Mouse (Mus musculus) embryonic facial prominence, embryonic 10.5 days (tissue): ENCODE data around the gene Hdgf. TPM values are rescaled to one million over a fixed set of nuclear protein-coding genes. Genes with fewer than 3 reads are reported as not detected.

Experiments used
- DNase-seq: peaks from one replicate; pipeline ENCODE4 v3.0.0-alpha.2; 2017; ENCODE audit warnings: low spot score
- H3K27ac ChIP-seq: fragments of 300-500 bp; sonication (generic); replicated peaks from 2 replicates; pipeline ENCODE4 v1.5.1; 2016; ENCODE audit warnings: mild to moderate bottlenecking
- H3K27me3 ChIP-seq: fragments of 300-500 bp; sonication (generic); replicated peaks from 2 replicates; pipeline ENCODE4 v1.6.1; 2016; ENCODE audit warnings: low read depth, mild to moderate bottlenecking; ENCODE audit not compliant: poor library complexity, severe bottlenecking
- H3K36me3 ChIP-seq: fragments of 300-500 bp; sonication (generic); replicated peaks from 2 replicates; pipeline ENCODE4 v1.6.1; 2016; ENCODE audit warnings: mild to moderate bottlenecking, moderate library complexity
- H3K4me1 ChIP-seq: fragments of 300-500 bp; sonication (generic); 2 replicates; pipeline ENCODE4 v1.6.1; 2016
- H3K4me3 ChIP-seq: fragments of 300-500 bp; sonication (generic); 2 replicates; pipeline ENCODE4 v1.5.1; 2016; ENCODE audit warnings: mild to moderate bottlenecking, moderate library complexity
- H3K9me3 ChIP-seq: fragments of 300-500 bp; sonication (generic); 2 replicates; pipeline ENCODE4 v1.6.1; 2016; ENCODE audit warnings: mild to moderate bottlenecking
- WGBS: fragments of 180-500 bp; shearing (Covaris S2); methylation state at CpG from one replicate; pipeline ENCODE4 v1.1.7; 2016; 5-methylcytosine and 5-hydroxymethylcytosine counted together
- polyA plus RNA-seq: library from polyadenylated mRNA; unstranded; fragments of >200 nt; fragmentation: Nextera tagmentation; extraction: Ambion mirVana; gene quantifications from 2 replicates; pipeline ENCODE4 v1.2.1, GENCODE M21; 2016

Hdgf gene
- polyA plus RNA-seq, 1 experiment from 2014 or later = 269 TPM

DNA sequence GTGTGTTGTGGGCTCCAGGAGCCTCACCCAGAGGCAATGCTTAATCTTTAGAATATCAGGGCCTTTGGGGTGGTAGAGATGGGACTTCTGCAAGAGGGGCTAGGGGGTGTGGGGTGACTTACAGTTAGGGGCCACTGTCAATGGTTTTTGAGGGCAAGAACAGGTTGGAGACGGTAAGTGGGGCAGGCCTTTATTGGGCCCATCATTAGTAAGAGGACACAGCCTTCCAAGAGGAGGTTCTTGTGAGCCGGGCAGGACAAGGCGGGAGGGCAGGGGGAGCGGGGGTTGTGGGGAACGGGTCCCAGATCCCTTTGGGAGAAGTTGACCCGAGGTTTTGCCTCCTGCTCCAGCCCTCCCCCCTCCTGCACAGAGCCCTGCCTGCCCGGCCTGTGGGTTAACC is 7.4 kb downstream of the Hdgf start:
- H3K4me3 ChIP-seq = no peak overlapping the region
- no peak for DNase-seq
- peaks cover 38% of the 10 kb centered on the region for H3K4me1 ChIP-seq
- no peak overlapping the region for H3K27ac ChIP-seq
- 82% methylated on average over 7 of the region's 7 CpGs for WGBS
- no peaks in the 10 kb centered on the region for H3K9me3 ChIP-seq
- peaks cover 55% of the 10 kb centered on the region for H3K36me3 ChIP-seq
- H3K27me3 ChIP-seq = no peaks in the 10 kb centered on the region

GRCm38 (mm10) chr3:87913891-87914290 is 7.8 kb downstream of the Hdgf start:
- Histone ChIP-seq H3K9me3 (no peaks in the 10 kb centered on the region), H3K27me3 (no peaks in the 10 kb centered on the region), H3K4me3 (no peak overlapping the region), H3K4me1 (peaks cover 34% of the 10 kb centered on the region), H3K27ac (no peak overlapping the region), H3K36me3 (peaks cover 55% of the 10 kb centered on the region)
- DNase-seq = no peak
- 95% methylated on average over 10 of the region's 10 CpGs for WGBS

DNA sequence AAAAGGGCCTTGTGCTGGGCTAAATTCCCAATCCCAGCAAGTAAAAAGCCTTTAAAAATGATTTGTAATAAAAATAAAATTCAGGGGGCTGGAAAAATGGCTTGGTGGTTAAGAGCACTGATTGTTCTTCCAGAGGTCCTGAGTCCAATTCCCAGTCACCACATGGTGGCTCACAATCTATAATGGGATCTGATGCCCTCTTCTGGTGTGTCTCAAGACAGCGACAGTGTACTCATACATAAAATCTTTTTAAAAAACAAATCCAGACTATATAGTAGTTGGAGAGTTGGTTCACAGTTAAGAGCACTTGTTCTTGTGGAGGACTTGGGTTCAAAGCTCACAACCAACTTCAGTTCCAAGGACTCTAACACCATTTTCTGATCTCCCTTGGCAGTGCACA is 10.9 kb downstream of the Hdgf start:
- H3K4me3 ChIP-seq = no peak overlapping the region
- H3K9me3 ChIP-seq = no peaks in the 10 kb centered on the region
- H3K27ac ChIP-seq = no peak overlapping the region
- peaks cover 13% of the 10 kb centered on the region for H3K4me1 ChIP-seq
- H3K36me3 ChIP-seq = peaks cover 57% of the 10 kb centered on the region
- H3K27me3 ChIP-seq = no peaks in the 10 kb centered on the region
- DNase-seq = no peak
- WGBS = 94% methylated on average over 1 of the region's 1 CpGs

GRCm38 (mm10) chr3:87918551-87918950 is 12.4 kb downstream of the Hdgf start:
- peak overlapping the region; percentile 66; the same call in 1 of the 2 replicates for H3K4me3 ChIP-seq
- no peaks in the 10 kb centered on the region for H3K27me3 ChIP-seq
- H3K27ac ChIP-seq = no peak overlapping the region
- no peaks in the 10 kb centered on the region for H3K9me3 ChIP-seq
- H3K36me3 ChIP-seq = peaks cover 63% of the 10 kb centered on the region
- H3K4me1 ChIP-seq = peaks cover 10% of the 10 kb centered on the region
- 92% methylated on average over 1 of the region's 1 CpGs for WGBS
- no peak for DNase-seq

DNA sequence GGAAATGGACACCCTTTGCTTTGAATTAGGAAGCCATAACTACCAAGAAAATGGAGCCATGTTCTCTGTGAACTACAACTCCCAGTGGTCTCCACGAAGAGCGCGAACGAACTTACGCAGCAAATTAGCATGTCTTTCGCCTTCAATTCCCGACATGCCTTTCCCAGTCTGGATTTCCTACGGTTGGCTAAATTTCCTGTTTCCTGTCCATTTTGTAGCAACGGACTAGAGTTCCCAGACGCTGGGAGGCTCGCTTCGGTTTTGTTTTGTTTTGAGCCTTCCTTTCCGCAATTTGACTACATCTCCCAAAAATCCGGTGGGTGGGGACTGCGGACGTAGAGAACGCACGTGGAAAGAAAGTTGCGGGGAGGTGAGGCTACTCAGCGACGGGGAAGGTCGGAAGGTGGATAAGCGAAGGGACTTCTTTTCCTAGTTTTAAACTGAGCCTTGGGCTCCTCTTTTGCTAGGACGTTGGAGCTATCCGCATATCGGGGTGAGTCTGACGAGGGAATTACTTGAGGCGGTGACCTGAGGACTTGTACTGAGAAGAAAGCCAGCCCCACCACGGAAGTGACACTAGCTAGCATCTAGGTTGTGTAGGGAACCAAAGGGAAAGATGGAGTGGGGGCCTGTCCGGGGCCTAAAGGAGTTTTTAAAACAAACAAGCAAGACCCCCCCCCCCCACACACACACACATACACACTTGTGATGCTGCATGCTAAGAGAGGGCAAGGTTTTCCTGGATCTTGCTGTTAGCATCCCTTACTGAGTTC is 13.4 kb downstream of the Hdgf start, which contains the start of gene Mrpl24:
TSS of gene Mrpl24 (plus strand) at position 171 of the 773 bp plus-strand sequence.
- whole genome bisulfite sequencing = under 1% methylated on average over 30 of the region's 30 CpGs
- no peaks in the 10 kb centered on the region for H3K27me3 ChIP-seq
- peak; percentile 81 for DNase-seq
- H3K4me3 ChIP-seq = peak within 1 kb of the TSS; percentile 66
- no peaks in the 10 kb centered on the region for H3K9me3 ChIP-seq
- peaks cover 10% of the 10 kb centered on the region for H3K4me1 ChIP-seq
- H3K36me3 ChIP-seq = peaks cover 63% of the 10 kb centered on the region
- peak within 1 kb of the TSS; percentile 84 for H3K27ac ChIP-seq

DNA sequence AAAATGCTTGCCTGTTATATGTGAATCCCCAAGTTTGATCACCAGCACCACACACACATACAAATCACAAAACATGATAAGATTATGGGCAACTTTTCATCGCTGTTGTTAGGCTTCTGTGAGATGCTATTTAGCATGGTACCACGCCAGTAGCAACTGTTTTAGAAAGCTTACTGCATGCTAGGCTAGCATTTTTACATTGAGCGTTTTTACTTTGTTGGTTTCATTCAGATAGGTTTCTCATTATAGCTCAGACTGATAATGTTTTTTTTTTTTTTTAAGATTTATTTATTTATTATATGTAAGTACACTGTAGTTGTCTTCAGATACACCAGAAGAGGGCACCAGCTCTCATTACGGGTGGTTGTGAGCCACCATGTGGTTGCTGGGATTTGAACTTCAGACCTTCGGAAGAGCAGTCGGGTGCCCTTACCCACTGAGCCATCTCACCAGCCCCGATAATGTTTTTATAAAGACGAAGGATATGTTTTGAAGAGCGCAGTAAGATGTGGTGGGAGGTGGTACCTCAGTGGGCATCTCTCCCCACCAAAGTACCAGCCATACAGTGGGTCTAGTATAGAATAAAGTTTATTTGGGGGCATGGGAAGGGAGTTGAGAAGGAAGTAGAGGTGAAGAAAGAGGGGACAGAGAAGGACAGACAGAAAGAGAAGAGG is 14.3 kb downstream of the Hdgf start:
- peak overlapping the region; percentile 66 for H3K4me3 ChIP-seq
- H3K9me3 ChIP-seq = no peaks in the 10 kb centered on the region
- H3K27ac ChIP-seq = 0 out of 2 replicates have a peak overlapping the region, but pooled peaks have one; percentile 84
- no peaks in the 10 kb centered on the region for H3K27me3 ChIP-seq
- no peak for DNase-seq
- peaks cover 63% of the 10 kb centered on the region for H3K36me3 ChIP-seq
- H3K4me1 ChIP-seq = peaks cover 10% of the 10 kb centered on the region
- 67% methylated on average over 9 of the region's 9 CpGs for WGBS

GRCm38 (mm10) chr3:87924996-87925395 is 18.9 kb downstream of the Hdgf start:
- H3K27me3 ChIP-seq = no peaks in the 10 kb centered on the region
- no peak for DNase-seq
- H3K4me1 ChIP-seq = peaks cover 19% of the 10 kb centered on the region
- no peaks in the 10 kb centered on the region for H3K9me3 ChIP-seq
- H3K36me3 ChIP-seq = peaks cover 65% of the 10 kb centered on the region
- WGBS = 90% methylated on average over 7 of the region's 7 CpGs
- H3K27ac ChIP-seq = no peak overlapping the region
- no peak overlapping the region for H3K4me3 ChIP-seq

DNA sequence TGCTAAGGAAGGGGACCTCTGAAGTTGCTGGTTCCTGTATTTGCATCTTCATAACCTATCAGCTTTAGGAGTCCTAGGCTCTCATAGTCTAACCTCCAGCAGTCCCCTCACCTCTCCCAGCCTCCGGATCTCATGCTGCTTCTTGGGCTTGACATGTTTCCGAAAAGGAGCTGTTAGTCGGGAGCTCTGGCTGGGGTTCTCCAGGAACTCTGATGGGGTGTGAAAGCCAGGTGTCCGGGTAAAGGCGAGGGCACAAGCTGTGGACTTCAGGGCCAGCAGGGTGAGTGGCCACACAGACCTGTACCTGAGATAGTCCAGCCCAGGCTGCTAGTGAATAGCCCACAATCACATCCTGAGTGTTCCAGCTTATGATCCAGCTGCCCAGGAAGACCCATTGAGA is 21.3 kb downstream of the Hdgf start:
- Histone ChIP-seq H3K27ac (no peak overlapping the region), H3K27me3 (no peaks in the 10 kb centered on the region), H3K36me3 (peaks cover 69% of the 10 kb centered on the region), H3K4me3 (no peak overlapping the region), H3K9me3 (no peaks in the 10 kb centered on the region), H3K4me1 (peaks cover 32% of the 10 kb centered on the region)
- 95% methylated on average over 5 of the region's 5 CpGs for WGBS
- no peak for DNase-seq

GRCm38 (mm10) chr3:87929341-87930077 is 23.4 kb downstream of the Hdgf start:
- Histone ChIP-seq H3K4me3 (peak overlapping the region; percentile 96), H3K4me1 (peaks cover 37% of the 10 kb centered on the region), H3K9me3 (no peaks in the 10 kb centered on the region), H3K27me3 (no peaks in the 10 kb centered on the region), H3K27ac (peak overlapping the region; percentile 95), H3K36me3 (peaks cover 69% of the 10 kb centered on the region)
- 9% methylated on average over 26 of the region's 26 CpGs for WGBS
- no peak for DNase-seq

GRCm38 (mm10) chr3:87930078-87930795 is 24.1 kb downstream of the Hdgf start, which contains the start of the genes Isg20l2 and Rrnad1:
Gene Isg20l2, plus strand, starts transcription at chr3:87930314.
Gene Rrnad1, minus strand, starts transcription at chr3:87930717.
- peaks cover 69% of the 10 kb centered on the region for H3K36me3 ChIP-seq
- no peaks in the 10 kb centered on the region for H3K9me3 ChIP-seq
- H3K27ac ChIP-seq = peak within 1 kb of the TSS; percentile 95
- under 1% methylated on average over 78 of the region's 78 CpGs for WGBS
- peak within 1 kb of the TSS; percentile 96 for H3K4me3 ChIP-seq
- H3K27me3 ChIP-seq = no peaks in the 10 kb centered on the region
- H3K4me1 ChIP-seq = peaks cover 40% of the 10 kb centered on the region
- peak; percentile 98 for DNase-seq

- no peak overlapping the region for H3K27ac ChIP-seq
- DNase-seq = no peak
- H3K4me3 ChIP-seq = no peak overlapping the region
- H3K36me3 ChIP-seq = peaks cover 80% of the 10 kb centered on the region
- WGBS = 84% methylated on average over 5 of the region's 5 CpGs
- H3K27me3 ChIP-seq = no peaks in the 10 kb centered on the region
- H3K9me3 ChIP-seq = no peaks in the 10 kb centered on the region
- H3K4me1 ChIP-seq = peaks cover 39% of the 10 kb centered on the region
Observed at GRCm38 (mm10) chr3:87934026-87934425, 27.9 kb downstream of the Hdgf start.

DNA sequence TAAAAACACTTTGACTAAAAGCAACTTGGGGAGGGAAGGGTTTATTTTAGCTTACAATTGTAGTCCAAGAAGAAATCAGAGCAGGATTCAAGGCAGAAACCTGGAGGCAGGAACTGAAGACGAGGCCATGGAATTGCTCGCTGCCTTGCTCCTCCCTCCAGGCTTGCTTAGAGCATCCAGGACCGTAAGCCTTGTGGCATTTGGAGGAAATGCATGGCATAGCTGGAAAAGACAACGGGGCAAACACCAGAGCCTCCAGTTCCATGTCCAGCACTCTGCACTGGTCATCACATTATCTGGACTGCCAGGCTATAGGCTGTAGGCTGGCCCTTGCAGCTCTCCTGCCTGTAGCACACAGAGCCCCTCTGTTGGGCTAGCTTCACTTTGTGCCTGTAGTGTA is 28.4 kb downstream of the Hdgf start:
- Histone ChIP-seq H3K36me3 (peaks cover 84% of the 10 kb centered on the region), H3K4me1 (peaks cover 35% of the 10 kb centered on the region), H3K27ac (no peak overlapping the region), H3K9me3 (no peaks in the 10 kb centered on the region), H3K27me3 (no peaks in the 10 kb centered on the region), H3K4me3 (0 out of 2 replicates have a peak overlapping the region, but pooled peaks have one; percentile 3)
- 75% methylated on average over 4 of the region's 4 CpGs for WGBS
- DNase-seq = no peak
